Mouse (Mus musculus) small intestine, adult 2 months (tissue): Measurements from ENCODE around the gene Rps6kl1. TPM values are rescaled to one million over a fixed set of nuclear protein-coding genes. Genes with fewer than 3 reads are reported as not detected.
A peak's percentile ranks its signal among the peaks of the same experiment; 100 is the strongest.

Experiments
- H3K27ac ChIP-seq: fragments of 200-500 bp; 2 replicates; pipeline ENCODE4 v1.5.1; 2012; ENCODE audit warnings: low read depth, low read length, control low read depth, inconsistent platforms; ENCODE audit not compliant: insufficient read depth
- H3K27me3 ChIP-seq: fragments of 200-500 bp; 2 replicates; pipeline ENCODE4 v1.6.1; 2012; ENCODE audit warnings: mild to moderate bottlenecking, moderate library complexity, low read length, inconsistent platforms; ENCODE audit not compliant: control insufficient read depth, insufficient read depth
- H3K36me3 ChIP-seq: fragments of 200-500 bp; 2 replicates; pipeline ENCODE4 v1.6.1; 2012; ENCODE audit warnings: mild to moderate bottlenecking, low read length, control low read depth, inconsistent platforms; ENCODE audit not compliant: control insufficient read depth, insufficient read depth
- H3K4me1 ChIP-seq: fragments of 200-500 bp; 2 replicates; pipeline ENCODE4 v1.6.1; 2012; ENCODE audit warnings: low read length, inconsistent platforms, mixed read lengths; ENCODE audit not compliant: control insufficient read depth, insufficient read depth, insufficient read length
- H3K4me3 ChIP-seq: fragments of 200-500 bp; 2 replicates; pipeline ENCODE4 v1.5.1; 2012; ENCODE audit warnings: low read depth, mild to moderate bottlenecking, control low read depth, inconsistent platforms, low read length, moderate library complexity
- CTCF ChIP-seq: fragments of 200-500 bp; IDR thresholded peaks from 2 replicates; pipeline ENCODE4 v1.5.1; 2012; ENCODE audit warnings: low read depth, mild to moderate bottlenecking, control low read depth, inconsistent platforms, low read length, moderate library complexity, mixed read lengths; ENCODE audit not compliant: insufficient replicate concordance, insufficient read length; ENCODE audit errors: extremely low read depth
- POLR2A ChIP-seq: fragments of 200-500 bp; IDR thresholded peaks from 2 replicates; pipeline ENCODE4 v1.6.1; 2012; ENCODE audit warnings: low read depth, mild to moderate bottlenecking, control low read depth, inconsistent platforms, low read length, moderate library complexity
- WGBS: fragments of 180-500 bp; shearing (Covaris S2); methylation state at CpG from one replicate; pipeline ENCODE4 v1.1.7; 2018; 5-methylcytosine and 5-hydroxymethylcytosine counted together
- polyA plus RNA-seq: library from polyadenylated mRNA; depleted of rRNA; stranded (reverse); fragments of >200 nt; gene quantifications from 2 replicates; pipeline ENCODE4 v1.2.3, GENCODE M21; 2012

Gene Rps6kl1
- polyA plus RNA-seq, 1 experiment: 0.68 TPM

DNA sequence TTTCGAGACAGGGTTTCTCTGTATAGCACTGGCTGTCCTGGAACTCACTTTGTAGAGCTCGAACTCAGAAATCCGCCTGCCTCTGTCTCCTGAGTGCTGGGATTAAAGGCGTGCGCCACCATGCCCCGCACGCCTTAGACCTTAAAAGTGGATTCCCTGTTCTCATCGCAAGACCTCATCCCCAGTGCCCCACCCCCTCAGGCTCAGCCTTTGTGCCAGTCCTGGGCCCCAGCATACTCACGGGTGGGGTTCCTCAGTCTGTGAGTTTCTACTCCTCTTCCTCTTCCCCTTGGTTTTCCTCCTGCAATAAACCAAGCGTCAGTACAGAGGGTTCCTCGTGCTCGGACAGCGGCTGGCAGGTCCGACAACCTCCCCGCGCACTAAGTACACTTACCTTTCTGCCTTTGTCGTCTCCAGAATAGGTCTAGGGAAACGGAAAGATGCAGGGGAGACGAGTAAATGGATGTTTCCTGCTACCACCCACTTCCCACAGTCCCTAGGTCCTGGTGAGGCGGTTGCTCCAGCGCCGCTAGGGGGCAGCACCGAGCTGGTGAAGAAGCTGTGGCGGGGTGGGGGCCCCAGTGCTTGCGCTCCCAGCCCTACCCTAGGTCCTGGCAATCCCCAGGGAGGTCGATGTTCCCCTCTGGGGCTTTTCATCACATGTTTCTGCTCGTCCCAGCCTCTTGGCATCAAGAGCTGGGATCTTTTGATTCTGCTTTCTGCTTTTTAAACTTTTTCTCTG lies 18.2 kb upstream of the Rps6kl1 start:
- 25% methylated on average over 27 of the region's 27 CpGs for WGBS
- H3K4me3 ChIP-seq: peak overlapping the region; percentile 41

DNA sequence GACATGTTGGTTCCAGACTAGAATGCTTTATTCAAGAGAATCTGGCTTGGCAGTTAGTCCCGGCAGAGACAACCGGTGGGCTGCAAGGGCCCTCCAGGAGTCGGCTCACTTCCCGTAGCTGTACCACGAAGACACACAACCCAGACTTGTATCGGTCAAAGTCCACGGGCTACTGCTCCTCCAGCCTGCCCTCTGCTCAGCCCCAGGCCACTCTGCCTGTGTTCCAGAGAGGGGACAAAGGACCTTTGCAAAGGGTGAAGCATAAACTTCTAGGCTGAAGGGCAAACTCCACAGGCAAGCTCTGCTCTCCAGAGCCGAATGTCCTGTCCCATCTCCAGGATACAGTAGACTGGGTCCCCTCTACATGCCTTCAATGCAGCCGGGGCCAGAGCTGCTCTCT lies 15.6 kb upstream of the Rps6kl1 start:
- Histone ChIP-seq H3K27ac (no peak overlapping the region), H3K36me3 (no peaks in the 10 kb centered on the region), H3K27me3 (no peaks in the 10 kb centered on the region), H3K4me1 (0 out of 2 replicates have a peak, but pooled peaks cover 3% of the 10 kb centered on the region), H3K4me3 (no peak overlapping the region)
- no peak for TF ChIP-seq CTCF
- TF ChIP-seq POLR2A: no peak
- WGBS: 58% methylated on average over 9 of the region's 9 CpGs

More for the DNA sequence above, 18.2 kb upstream of the Rps6kl1 start:
- H3K4me1 ChIP-seq: 0 out of 2 replicates have a peak, but pooled peaks cover 3% of the 10 kb centered on the region
- no peaks in the 10 kb centered on the region for H3K27me3 ChIP-seq
- TF ChIP-seq POLR2A (no peak), CTCF (peak; percentile 89)
- no peak overlapping the region for H3K27ac ChIP-seq
- H3K36me3 ChIP-seq: no peaks in the 10 kb centered on the region

DNA sequence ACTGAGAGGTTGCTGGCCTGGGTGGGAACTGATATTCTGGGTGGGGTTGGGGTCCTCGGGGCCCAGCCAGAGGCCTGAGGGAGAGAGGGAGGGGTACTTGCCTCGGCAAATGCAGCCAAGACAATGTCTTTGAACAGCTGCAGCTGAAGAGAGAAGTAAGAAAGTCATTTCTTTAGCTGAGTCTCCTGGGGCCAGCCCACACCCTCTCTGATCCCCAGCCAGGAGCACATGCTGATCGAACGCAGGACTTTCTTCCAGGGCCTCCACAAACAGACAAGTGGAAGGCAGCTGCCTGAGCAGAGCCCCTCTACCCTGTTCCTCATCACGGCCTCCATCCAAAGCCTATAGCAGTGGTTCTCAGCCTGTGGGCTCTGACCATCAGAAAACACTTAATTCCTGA lies 13.9 kb upstream of the Rps6kl1 start:
- WGBS: 73% methylated on average over 5 of the region's 5 CpGs
- no peaks in the 10 kb centered on the region; the same call in 1 of the 2 replicates for H3K27me3 ChIP-seq
- TF ChIP-seq CTCF (no peak), POLR2A (no peak)

DNA sequence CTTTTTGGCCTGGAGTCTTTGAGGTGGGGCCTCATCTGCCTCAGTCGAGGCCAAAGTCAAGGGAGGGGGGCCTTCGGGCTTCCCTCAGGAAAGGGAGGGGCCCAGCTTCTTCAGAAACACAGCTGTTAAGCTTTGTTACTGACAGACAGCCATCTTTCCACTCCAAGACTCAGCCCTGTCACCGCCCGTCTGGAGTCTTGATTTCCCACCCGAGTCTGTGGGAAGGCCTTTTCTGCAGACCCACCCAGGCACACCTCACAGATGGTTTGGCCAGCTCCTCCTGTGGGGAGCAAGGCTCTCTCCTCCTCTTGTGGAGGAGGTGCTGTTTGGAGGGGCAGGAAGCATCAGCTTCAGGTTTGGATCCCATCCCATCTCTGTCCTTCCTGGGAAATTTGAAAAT lies 8.5 kb upstream of the Rps6kl1 start:
- H3K36me3 ChIP-seq: no peaks in the 10 kb centered on the region
- no peak overlapping the region for H3K4me3 ChIP-seq
- H3K27ac ChIP-seq: no peak overlapping the region
- H3K4me1 ChIP-seq: no peaks in the 10 kb centered on the region
- no peaks in the 10 kb centered on the region; the same call in 1 of the 2 replicates for H3K27me3 ChIP-seq
- TF ChIP-seq POLR2A (no peak), CTCF (no peak)
- WGBS: 52% methylated on average over 5 of the region's 5 CpGs

More for the DNA sequence above, 13.9 kb upstream of the Rps6kl1 start:
- Histone ChIP-seq H3K27ac (no peak overlapping the region), H3K4me3 (no peak overlapping the region), H3K4me1 (0 out of 2 replicates have a peak, but pooled peaks cover 3% of the 10 kb centered on the region), H3K36me3 (no peaks in the 10 kb centered on the region)

DNA sequence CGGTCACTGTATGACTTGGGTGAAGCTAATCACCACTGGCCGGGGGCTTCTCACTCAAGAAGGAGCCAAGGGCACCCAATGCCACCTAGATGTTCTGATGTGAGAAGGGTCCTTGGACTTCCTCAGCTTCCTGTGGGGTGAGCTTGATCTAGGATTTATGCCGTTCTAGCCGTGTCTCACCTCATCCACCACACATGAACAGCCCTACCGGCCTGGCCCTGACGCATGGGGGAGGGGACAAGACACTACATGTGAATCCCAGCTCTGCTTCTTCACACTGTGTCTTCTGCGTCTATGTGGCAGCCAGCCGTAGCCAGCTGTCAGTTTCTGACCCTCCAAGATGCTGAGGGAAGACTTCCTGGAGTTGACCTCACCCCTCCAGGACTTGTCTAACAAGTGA lies 7.7 kb upstream of the Rps6kl1 start:
- no peak for TF ChIP-seq POLR2A
- no peak for TF ChIP-seq CTCF
- Histone ChIP-seq H3K27ac (peak overlapping the region; percentile 12; the same call in 1 of the 2 replicates), H3K27me3 (no peaks in the 10 kb centered on the region; the same call in 1 of the 2 replicates), H3K36me3 (no peaks in the 10 kb centered on the region), H3K4me1 (no peaks in the 10 kb centered on the region), H3K4me3 (no peak overlapping the region)
- WGBS: 87% methylated on average over 8 of the region's 8 CpGs

DNA sequence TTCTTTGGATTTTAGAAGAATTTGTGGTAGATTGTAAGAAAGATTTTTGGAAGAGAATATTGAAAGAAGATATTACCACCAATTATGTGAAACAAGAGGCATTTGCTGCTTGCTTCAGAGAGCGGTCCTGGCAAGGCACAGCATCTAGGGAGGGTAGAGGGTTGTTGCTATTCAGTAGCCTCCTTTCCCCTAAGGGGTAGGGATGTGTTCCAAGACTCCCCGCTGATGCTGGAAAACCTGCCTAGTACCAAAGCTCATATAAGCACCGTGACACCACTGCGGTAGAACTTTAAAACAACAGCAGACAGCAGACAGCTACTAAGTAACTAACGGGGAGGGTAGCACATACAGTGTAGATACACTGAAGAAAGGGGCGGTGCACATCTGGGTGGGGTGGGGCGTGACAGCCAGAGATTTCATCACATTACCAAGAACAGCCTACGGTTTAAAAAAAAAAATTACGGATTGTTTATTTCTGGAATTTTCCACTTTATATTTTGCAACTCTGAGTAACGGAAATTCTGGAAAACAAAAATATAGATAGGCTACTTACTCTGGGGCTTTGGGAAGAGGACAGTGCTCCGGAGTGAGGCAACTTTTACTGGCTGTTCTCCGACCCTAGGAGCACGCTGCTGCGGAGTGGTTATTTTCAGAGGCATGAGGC lies 6.9 kb upstream of the Rps6kl1 start:
- no peak overlapping the region for H3K27ac ChIP-seq
- H3K36me3 ChIP-seq: no peaks in the 10 kb centered on the region
- no peaks in the 10 kb centered on the region for H3K4me1 ChIP-seq
- H3K4me3 ChIP-seq: no peak overlapping the region
- 74% methylated on average over 14 of the region's 14 CpGs for WGBS
- no peak for TF ChIP-seq POLR2A
- no peak for TF ChIP-seq CTCF
- H3K27me3 ChIP-seq: no peaks in the 10 kb centered on the region; the same call in 1 of the 2 replicates

DNA sequence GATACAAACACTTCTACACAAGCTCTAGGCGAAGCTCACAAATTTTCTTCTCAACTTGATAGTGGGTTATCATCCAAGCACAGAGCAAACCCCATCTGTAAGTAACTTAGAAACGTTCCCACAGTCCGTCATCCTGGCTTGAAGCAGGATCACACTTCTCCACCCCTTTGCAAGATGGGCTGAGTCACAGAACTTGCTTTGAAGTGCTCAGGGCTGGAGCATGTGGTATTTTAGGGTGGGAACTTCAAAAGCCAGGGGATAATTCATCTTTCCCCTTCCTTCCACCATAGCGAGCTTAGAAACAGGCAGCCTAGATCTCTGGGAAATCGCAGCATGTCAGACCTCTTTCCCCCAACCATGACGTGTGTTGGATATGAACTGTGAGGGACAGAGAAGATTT lies 5.3 kb upstream of the Rps6kl1 start:
- Histone ChIP-seq H3K27ac (no peak overlapping the region), H3K36me3 (no peaks in the 10 kb centered on the region), H3K4me1 (no peaks in the 10 kb centered on the region), H3K4me3 (no peak overlapping the region), H3K27me3 (no peaks in the 10 kb centered on the region; the same call in 1 of the 2 replicates)
- 26% methylated on average over 6 of the region's 6 CpGs for WGBS
- TF ChIP-seq CTCF (no peak), POLR2A (no peak)
